Mouse (Mus musculus) skeletal muscle tissue, postnatal 0 days (tissue): ENCODE measurements around the gene Eif2b2. TPM values are rescaled to one million over a fixed set of nuclear protein-coding genes. Genes with fewer than 3 reads are reported as not detected.

ENCODE experiments used
- microRNA-seq, 2 experiments: library from miRNA; unstranded; fragments of <30 nt; microRNA quantifications; one replicate each; pipeline ENCODE4; 2016
- polyA plus RNA-seq: library from polyadenylated mRNA; unstranded; fragments of >200 nt; fragmentation: Nextera tagmentation; extraction: Ambion mirVana; gene quantifications from 2 replicates; pipeline ENCODE4 v1.2.1, GENCODE M21; 2015

Gene Eif2b2
- polyA plus RNA-seq, result 82.7 and 82.9 TPM in 2 replicates

GRCm38 (mm10) chr12:85219236-85219904 is at the start of gene Eif2b2:
Eif2b2 (plus strand) TSS chr12:85219481.

GRCm38 (mm10) chr12:85177740-85178239 is 41.5 kb upstream of the Eif2b2 start, which contains the start of gene Pgf:
Pgf (minus strand) TSS chr12:85177790.

GRCm38 (mm10) chr12:85270319-85270718 is 51.0 kb downstream of the Eif2b2 start, which contains the start of gene Mlh3:
Mlh3 (minus strand) TSS chr12:85270599.

Small RNA genes within 50 kb of the gene (microRNA-seq; reads per million reads assigned to microRNA genes)
- 0.21 to 0.41 reads per million in 2 experiments for gene Mir6938

Other genes starting within 250 kb of the Eif2b2 start
- gene Fcf1, start 248.6 kb upstream of the Eif2b2 start, polyA plus RNA-seq, result 64.0 and 70.5 TPM in 2 replicates
- gene Arel1, start 248.6 kb upstream of the Eif2b2 start, polyA plus RNA-seq, result 4.6 and 5.2 TPM in 2 replicates
- 9.5 and 10.2 TPM in 2 replicates for gene Ylpm1, start 223.2 kb upstream of the Eif2b2 start, polyA plus RNA-seq
- 2.0 and 3.1 TPM in 2 replicates for gene Prox2, start 108.7 kb upstream of the Eif2b2 start, polyA plus RNA-seq
- 157 and 160 TPM in 2 replicates for gene Dlst, start 108.6 kb upstream of the Eif2b2 start, polyA plus RNA-seq
- 0.46 and 0.50 TPM in 2 replicates for gene Rps6kl1, start 68.2 kb upstream of the Eif2b2 start, polyA plus RNA-seq
- gene Pgf, start 41.7 kb upstream of the Eif2b2 start, polyA plus RNA-seq, result 4.1 and 5.0 TPM in 2 replicates
- 3.7 and 4.5 TPM in 2 replicates for gene Mlh3, start 51.1 kb downstream of the Eif2b2 start, polyA plus RNA-seq
- 38.8 and 43.3 TPM in 2 replicates for gene Acyp1, start 69.0 kb downstream of the Eif2b2 start, polyA plus RNA-seq
- 0.71 and 0.83 TPM in 2 replicates for gene Zc2hc1c, start 69.1 kb downstream of the Eif2b2 start, polyA plus RNA-seq
- gene Nek9, start 119.9 kb downstream of the Eif2b2 start, polyA plus RNA-seq, result 12.3 and 15.0 TPM in 2 replicates
- gene Tmed10, start 155.4 kb downstream of the Eif2b2 start, polyA plus RNA-seq, result 197 and 209 TPM in 2 replicates